Mouse (Mus musculus): ENCODE data around the gene Tex19.2.
"Not testable (repeated sequence)": the region's sequence is repeated elsewhere in the genome, so short reads cannot be mapped to it uniquely, and the experiment has no call there.

Gene Tex19.2

DNA sequence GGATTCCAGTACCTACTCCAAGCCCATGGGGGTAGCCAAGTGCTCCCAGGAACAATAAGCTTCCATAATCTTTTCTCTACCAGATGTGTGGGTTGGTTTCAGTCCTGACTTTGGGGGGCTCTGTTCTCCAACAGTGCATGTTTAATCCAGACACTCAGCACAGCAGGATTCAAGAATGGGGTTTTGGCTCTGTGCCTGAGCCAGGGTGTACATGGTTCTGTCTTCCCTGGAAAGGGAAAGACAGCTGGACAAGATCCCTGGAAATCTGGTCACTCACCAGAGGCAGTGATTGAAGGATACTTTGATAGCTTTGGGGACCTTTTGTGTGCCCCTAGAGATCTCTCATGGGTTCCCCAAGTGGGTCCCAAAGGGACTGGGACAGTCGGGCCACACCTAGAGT, 6.9 kb downstream of the Tex19.2 start:
- no peak for DNase-seq (ENCODE audit: extremely low read depth, low read depth)

DNA sequence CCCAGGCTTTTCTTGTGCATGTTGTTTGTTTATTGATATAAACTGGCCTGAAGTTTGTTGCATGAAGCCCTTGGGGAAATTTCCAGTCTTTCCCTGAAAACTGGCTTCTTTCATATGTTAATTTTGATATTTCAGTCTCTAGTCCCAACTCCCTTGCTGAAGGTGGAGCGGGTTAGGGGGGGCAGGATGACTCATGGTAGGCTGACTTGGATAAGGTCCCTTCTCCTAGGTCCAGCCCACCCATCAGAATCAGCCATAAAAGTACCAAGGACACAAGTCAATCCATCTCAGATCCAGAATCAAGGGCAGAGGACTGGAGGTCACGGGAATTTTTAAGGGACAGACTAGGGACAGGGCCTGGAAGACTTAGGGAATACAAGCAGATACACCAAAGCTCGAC, 7.4 kb downstream of the Tex19.2 start:
- no peak for DNase-seq (ENCODE audit: extremely low read depth, low read depth)

DNA sequence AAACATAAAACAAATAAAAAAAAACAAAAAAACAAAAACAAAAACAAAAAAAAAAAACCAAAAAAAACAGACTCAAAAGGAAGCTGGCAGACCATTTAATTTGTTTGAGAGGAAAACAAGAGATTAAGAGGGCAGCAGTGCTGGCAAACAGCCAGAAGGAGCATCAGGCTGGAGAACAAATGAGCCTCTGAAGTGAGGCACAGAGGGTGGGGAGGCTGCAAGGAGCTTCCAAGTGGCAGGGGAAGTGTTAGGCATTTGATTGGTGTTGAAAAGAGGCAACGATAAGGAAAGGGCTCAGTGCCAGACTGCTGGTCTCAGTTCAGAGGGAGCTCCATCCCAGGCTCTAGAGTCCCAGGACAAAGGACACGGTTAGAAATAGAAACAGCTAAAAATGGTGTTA, 8.5 kb downstream of the Tex19.2 start:
- peak; percentile 85 for DNase-seq (ENCODE audit: extremely low read depth, low read depth)

DNA sequence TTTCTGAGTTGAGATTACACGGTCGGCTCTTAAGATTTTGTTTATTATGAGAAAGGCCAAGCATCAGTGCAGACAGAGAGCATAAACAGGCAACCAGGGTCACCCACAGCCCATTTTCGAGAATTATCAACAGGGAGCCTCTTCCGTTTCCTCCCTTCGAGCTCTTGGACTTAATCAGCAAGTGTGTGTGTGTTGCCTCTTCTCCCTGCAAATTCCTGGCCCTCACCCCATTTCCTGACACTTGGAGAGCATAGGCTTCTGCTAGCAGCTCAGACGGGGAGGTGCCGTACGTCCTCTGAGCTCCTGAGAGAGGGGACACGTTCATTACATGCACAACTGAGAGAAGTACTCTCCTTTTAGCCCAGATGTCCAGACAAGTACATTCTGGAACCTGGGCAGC, 10.4 kb downstream of the Tex19.2 start:
- no peak for DNase-seq (ENCODE audit: extremely low read depth, low read depth)

DNA sequence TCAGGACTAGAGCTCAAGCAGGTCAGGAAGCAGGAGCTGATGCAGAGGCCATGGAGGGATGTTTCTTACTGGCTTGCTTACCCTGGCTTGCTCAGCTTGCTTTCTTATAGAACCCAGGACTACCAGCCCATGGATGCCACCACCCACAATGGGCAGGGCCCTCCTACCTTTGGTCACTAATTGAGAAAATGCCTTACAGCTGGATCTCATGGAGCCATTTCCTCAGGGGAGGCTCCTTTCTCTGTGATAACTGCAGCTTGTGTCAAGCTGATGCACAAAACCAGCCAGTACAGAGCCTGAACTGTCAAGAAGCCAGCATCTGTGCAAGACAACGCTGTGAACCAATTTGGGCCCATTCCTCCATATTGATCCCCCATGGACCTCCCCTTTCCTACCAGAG, 11.2 kb downstream of the Tex19.2 start:
- DNase-seq (ENCODE audit: extremely low read depth, low read depth), result not testable (repeated sequence)

DNA sequence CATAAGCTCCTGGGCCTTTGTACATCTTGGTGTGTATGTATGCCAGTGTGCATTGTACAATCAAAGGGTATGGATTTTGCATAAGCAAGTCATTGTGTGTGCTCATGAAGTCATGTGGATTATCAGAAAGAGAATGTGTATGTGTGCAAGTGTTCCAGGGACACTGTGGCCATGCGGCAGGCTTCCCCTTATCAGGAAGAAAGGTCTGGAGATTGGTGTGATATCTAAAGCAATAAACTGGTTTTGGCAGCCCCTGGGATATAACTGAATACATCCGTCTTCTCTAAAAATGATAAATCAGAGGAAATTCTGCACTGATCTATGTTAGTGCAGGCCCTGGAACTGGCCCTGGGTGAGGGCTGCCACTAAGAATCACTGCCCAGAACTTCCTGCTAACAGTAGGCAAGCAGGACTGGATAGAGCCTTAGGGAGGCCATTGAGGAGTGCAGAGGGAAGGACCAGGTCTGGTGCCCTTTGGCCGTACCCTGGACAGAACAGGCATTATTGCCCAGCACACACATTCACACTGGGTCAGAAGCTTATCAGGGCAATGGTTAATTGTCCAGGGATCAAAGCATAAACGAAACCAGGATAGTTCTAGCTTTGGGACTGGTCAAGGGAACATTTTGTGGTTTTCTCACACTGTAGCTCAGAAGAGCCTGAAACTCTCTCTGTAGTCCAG, 17.2 kb downstream of the Tex19.2 start:
- no peak for DNase-seq (ENCODE audit: extremely low read depth, low read depth)

DNA sequence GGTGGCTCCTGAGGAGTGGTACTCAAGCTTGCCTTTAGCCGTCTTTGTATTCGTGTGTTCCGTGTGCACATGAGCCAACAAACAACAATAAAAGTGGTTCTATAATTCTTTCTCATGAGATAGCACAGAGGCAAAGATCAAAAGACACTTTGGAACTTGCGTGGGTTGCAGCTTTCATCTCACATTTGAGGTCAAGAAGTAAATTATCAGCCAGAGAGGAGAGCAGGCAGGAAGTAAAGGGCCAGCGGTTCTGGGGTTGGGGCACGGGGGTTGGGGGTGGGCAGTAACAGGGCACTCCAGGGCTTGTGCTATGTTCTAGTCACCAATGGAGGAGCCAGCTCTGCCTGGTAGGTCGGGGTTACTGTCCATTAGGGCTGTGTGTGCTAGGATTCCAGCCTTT, 17.8 kb downstream of the Tex19.2 start:
- DNase-seq (ENCODE audit: extremely low read depth, low read depth), result no peak

DNA sequence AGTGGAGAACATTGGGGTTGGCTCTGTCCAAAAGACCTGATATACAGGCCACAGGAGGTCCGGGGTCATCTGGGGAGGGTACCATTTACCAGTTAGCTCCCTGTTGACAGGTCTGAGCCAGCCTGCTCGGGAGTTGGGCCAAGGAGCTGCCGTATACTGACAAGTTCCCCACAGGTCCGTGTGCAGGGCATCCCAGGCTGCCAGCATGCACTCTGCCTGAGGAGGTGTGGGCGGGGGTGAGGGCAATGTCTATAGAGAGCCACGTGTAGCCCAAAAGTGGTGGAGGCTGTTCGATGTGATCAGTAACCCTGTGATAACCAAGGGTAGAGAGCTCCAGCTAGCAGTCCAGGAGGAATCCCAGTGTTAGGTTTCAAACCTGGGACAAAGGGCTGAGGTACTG, 18.7 kb downstream of the Tex19.2 start:
- DNase-seq (ENCODE audit: extremely low read depth, low read depth), result no peak

DNA sequence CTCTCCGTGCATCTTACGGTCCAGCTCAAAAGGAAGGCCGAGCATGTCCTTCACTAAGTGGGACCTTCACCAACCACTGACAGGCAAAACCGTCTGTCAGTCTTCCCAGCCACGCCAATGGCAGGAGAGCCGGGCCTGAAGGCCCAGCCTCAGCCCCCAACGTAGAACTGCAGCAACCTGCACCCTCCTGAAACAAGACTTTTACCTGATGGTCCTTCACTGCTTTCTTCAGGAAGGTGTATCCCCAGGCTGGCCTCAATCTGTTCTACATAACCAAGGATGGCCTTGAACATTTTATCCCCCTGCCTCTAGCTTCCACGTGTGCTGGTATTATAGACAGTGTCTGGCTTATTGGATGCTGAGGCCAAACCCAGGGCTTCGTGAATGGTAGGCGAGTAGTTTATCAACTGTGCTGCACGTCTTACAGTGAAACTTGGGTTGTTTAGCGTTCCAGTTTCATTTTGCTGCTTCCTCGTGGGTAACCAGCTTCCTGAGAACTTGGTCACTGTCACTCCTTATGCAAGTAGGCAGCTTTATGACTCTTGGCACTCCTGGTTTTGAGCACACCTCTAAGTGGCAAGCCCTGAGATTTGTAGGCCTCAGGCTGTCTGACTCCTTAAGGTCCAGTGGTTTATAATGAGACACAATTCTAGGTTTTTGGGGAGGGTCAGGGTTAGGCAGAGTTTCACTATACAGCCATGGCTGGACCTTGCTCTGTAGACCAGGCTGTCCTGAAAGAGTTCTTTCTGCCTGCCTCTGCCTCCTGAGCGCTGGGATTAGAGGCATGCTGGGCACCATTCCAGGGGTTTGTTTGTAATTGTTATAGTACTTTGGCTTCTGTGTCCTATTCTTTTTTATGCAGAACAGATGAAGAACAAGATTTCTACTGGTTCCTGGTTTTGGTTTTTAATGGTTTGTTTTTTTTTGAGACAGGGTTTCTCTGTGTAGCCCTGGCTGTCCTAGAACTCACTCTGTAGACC, 25.6 kb downstream of the Tex19.2 start:
- no peak for DNase-seq (ENCODE audit: extremely low read depth, low read depth)

DNA sequence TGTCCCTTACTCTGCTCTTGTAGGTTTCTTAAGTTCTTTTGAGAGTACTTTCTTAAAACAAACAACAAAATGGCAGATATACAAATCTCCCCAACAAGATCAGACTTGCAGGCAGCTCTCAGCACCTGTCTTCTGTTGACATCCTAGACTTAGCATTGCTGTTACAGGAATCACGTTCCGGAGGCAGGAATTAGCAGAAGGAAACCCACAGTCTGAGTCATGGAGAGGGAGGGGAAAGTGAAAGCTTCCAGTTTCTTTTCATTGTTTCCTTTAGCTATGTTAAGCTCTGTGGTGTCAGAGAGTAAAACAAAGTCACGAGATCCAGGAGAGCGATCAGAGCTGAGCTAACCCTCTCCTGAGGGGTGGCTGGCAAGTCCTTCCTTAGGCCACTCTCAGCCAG, 27.5 kb downstream of the Tex19.2 start:
- DNase-seq (ENCODE audit: extremely low read depth, low read depth), result no peak

DNA sequence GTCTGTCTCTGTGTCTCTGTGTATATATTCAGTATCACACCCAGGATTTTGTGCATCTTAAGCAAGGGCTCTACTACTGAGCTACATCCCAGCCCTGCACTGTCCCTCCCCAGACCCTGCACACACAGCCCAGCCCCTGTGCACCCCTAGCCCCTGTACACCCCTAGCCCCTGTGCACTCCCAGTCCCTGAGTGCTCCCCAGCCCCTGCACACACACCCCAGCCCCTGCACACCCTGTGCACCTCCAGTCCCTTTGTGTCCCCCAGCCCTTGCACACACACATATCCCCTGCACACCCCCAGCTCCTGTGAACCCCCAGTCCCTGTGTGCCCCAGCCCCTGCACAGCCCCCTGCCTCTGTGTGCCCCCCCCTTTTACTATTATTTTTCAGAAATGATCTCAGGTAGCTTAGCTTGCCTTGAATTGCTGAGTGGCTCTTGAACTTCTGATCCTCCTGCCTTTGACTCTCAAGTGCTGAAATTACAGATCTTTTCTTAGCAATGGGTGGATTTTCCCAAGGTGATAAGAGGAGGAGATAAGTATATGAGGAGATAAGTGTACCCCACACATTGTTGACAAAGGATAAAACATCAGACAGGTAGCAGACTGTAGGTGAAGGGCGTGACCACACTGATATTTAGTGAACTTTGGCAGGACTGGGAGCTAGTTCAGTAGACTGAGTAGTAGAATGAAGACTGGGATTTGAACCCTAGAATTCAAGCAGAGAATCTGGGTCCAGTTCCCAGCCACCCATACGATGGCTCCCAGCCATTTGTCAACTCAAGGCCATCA, 28.5 kb downstream of the Tex19.2 start:
- no peak for DNase-seq (ENCODE audit: extremely low read depth, low read depth)

DNA sequence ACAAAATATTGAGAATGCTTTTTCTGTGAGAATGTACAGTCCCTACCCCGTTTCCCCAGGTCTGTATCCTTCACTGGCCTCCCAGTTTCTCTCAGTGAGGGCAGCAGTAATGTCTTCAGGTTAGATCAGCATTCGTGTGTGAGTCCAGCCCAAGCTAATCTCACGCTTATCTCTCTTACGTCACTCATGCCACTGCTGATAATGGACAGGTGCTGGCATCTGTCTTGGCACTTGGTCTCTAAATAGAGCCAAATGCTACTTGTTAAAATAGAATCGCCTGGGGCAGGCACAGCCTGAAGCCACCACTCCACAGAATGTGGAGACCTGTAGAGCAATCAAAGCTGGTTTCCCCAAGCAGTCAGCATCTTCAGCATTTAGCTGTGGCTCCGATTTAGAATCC, 29.5 kb downstream of the Tex19.2 start:
- DNase-seq (ENCODE audit: extremely low read depth, low read depth), result no peak

DNA sequence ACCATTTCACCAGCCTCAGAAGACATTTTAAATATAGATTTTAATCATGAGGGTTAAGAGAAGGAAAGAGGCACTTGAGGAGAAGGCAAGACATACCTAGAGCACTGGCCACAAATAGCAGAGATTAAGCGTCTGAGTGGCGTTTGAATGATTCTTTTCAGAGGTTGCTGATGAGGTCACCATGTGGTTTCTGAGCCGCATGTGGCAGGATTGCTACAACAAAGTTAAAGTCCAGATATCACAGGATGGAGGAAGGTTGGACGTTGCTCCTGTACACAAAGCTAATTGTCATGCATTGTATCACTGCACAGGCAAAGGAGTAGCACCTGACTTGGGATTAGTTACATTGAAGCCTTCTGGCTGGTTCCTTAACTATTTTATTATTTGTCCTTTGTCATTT, 32.2 kb downstream of the Tex19.2 start:
- DNase-seq (ENCODE audit: extremely low read depth, low read depth), result no peak

DNA sequence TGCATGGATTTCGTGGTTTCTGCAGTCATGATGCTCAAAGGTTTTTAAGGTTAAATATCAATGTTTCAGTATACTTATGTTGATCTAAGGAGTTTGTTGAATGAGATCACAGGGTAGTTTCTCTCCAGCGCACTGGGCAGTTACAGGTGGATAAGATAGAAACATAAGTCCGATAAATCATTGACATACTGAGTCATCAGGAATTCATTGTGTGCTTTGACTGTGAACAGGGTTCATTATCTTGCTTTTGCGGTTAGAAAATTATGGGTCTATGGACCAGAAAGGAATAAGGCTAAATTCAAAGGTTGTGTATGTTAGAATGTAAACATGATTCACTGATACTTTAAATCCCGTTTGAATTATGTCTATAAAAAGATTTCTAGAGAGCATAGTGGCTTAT, 33.3 kb downstream of the Tex19.2 start:
- no peak for DNase-seq (ENCODE audit: extremely low read depth, low read depth)

DNA sequence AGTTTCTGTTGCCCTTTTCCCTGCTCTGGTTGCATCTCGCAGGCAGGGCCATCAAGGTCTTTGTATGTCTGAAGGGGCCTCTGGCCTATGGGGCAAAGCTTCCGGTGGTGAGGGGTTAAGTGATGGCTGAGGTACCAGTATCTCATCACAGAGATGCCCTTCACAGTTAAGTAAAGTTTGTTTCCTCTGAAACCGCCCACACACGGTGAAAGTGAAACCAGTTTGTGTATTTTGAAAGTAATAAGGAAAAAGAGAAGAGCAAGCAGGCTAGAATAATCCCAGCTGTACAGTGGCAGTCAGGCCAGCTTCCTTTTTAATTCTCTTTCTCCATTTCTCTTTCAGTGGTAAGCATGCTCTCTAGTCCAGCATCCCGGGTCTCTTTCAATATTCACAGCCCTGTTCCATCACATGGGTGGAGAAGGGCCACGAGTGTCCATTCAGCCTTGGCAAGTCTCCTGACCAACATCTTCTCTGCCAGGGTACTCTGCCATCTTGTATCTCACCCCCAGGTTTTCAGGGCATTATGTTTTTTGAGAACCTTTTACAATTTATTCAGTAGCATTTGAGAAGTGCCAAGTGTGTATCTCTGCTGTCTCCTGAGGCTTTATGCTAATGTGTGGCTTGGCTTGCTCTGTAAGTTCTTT, 35.5 kb downstream of the Tex19.2 start:
- DNase-seq (ENCODE audit: extremely low read depth, low read depth), result no peak

DNA sequence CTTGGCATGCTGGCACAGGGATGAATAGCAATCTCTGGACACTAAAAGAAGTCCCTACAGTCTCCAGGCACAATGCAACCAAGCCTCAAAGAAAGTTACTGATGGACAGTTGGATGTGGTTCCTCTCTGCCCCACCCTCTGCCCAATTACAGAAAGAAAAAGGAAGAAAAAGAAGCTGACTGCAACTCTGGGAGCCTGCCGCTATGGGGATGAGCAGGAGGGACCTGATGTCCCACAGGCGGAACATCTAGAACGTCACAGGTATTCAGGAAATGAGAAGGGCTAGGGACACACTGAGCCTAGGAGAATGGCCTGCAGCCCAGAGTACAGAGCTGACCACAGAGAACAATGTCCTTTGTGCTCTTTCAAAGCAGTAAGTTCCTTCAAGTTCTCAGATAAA, 36.2 kb downstream of the Tex19.2 start:
- DNase-seq (ENCODE audit: extremely low read depth, low read depth), result no peak

DNA sequence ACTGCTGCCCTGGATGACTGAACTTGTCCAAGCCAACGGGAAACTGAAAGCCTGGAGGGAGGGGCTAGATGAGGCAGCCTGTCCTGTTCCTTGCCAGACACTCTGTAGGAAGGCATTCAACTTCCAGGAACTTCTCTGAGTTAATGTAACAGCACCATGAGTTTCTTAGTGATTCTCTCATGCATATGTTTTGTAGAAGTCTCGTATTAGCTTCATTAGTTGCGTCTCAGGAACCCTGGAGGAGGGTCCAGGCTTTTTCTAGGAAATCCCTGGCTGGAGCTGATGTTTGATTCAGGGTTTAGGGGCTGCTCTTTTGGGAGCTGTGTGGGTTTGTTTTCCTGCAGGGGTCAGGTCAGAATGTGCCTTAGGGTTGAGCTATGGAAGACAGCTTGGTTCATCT, 37.4 kb downstream of the Tex19.2 start, which contains the start of gene Sectm1a:
Gene Sectm1a, minus strand, starts transcription at position 101 of the 400 bp plus-strand sequence.
- DNase-seq (ENCODE audit: extremely low read depth, low read depth), result no peak

DNA sequence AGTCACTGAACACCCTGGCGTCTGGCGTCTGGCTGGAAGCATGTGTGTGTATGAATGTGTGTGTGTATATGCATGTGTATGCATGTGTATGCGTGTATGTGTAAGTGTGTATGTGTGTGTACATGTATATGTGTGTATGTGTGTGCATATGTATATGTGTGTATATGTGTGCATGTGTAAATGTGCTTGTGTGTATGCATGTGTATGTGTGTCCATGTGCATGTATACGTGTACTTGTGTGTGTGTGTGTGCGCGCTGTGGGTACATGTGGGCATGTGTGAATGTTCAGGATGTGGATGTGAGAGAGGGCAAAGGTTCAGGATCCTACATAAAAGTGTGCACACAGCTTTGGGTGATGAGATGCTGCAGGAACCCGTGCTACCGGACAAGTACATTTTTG, 38.1 kb downstream of the Tex19.2 start:
- DNase-seq (ENCODE audit: extremely low read depth, low read depth), result no peak

DNA sequence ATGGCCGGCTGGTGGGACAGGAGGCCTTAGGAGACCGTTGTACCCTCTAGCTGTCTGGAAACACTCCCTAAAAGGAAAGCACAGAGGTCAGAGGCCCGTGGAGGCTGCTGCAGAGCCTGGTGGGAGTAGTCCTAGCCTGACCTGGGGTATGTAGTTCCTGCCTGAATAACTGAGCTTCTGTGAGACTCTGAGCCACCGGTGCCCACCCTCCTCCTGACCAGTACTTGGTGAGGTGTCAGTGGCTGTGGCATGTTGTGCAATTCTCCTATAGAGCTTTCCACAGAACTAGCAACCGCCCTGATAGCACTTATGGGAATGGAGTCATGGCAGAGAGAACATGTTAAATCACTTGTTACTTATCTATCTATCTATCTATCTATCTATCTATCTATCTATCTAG, 42.8 kb downstream of the Tex19.2 start:
- DNase-seq (ENCODE audit: extremely low read depth, low read depth), result no peak

DNA sequence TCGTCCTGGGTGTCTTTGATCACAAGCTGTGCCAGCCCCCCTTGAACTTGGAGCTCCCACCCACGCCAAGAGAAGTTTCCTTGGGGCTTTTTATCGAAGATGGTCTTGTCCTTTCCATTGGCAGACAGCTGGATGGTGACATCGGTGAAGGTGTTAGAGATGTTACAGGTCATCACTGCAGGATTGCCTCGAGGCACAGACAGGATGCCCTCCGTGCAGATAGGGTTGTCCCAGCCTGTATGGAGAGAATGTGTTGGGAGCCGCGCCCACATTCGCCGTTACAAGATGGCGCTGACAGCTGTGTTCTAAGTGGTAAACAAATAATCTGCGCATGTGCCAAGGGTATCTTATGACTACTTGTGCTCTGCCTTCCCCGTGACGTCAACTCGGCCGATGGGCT, 48.8 kb downstream of the Tex19.2 start:
- DNase-seq (ENCODE audit: extremely low read depth, low read depth), result peak; percentile 32

DNA sequence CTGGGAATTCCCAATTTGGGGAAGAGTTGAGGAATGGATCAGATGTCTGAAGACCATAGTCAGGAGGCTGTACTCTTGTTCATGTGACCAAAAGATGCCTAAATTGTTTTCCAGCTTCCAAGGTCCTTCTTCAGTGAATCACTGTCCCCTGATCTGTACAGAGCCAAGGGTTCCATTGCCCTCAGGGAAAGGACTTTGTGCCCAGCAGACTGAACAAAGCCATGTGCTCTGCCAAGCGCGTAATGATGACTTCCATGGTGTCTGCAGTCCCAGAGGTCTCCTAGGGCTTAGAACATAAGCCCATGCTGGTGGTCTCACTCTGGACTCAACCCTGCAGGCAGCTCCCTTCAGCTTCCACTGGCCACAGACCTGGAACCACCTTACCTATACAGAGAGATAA, 50.6 kb downstream of the Tex19.2 start:
- no peak for DNase-seq (ENCODE audit: extremely low read depth, low read depth)
